Mouse (Mus musculus): ENCODE data around the gene Oas2. TPM values are rescaled to one million over a fixed set of nuclear protein-coding genes. Genes with fewer than 3 reads are reported as not detected.
"Not testable (repeated sequence)": the region's sequence is repeated elsewhere in the genome, so short reads cannot be mapped to it uniquely, and the experiment has no call there.

The Oas2 gene
- not detected in 2 replicates for polyA plus RNA-seq (2014; fragmentation: Nextera tagmentation; extraction: Ambion mirVana)

GRCm38 (mm10) chr5:120749688-120750087 is at the start of gene Oas2:
Gene Oas2, minus strand, starts transcription at chr5:120749853.
- Histone ChIP-seq H3K9me3 (ENCODE audit: control insufficient read depth, low read length) (no peaks in the 10 kb centered on the region), H3K9ac (ENCODE audit: low read length) (no peak within 1 kb of the TSS), H3K27me3 (ENCODE audit: control insufficient read depth, insufficient read depth, low read length) (no peaks in the 10 kb centered on the region), H3K4me3 (ENCODE audit: low read depth, low read length) (no peak within 1 kb of the TSS), H3K4me1 (ENCODE audit: control insufficient read depth, insufficient read depth, low read length) (no peaks in the 10 kb centered on the region), H3K36me3 (ENCODE audit: control insufficient read depth, insufficient read depth, low read length) (no peaks in the 10 kb centered on the region), H3K4me2 (ENCODE audit: low read depth) (no peak within 1 kb of the TSS), H3K27ac (ENCODE audit: low read depth, low read length) (no peak within 1 kb of the TSS)
- no peak for ATAC-seq (ENCODE audit: insufficient read depth, low FRiP score, low TSS enrichment)
- 69% methylated on average over 5 of the region's 5 CpGs for WGBS
- DNase-seq (ENCODE audit: low spot score): no peak

GRCm38 (mm10) chr5:120798943-120799342 is 49.3 kb upstream of the Oas2 start:
- DNase-seq (ENCODE audit: low spot score); H3K4me1 ChIP-seq (ENCODE audit: control insufficient read depth, insufficient read depth, low read length); H3K4me2 ChIP-seq (ENCODE audit: low read depth); ATAC-seq (ENCODE audit: insufficient read depth, low FRiP score, low TSS enrichment); H3K4me3 ChIP-seq (ENCODE audit: low read depth, low read length); H3K9me3 ChIP-seq (ENCODE audit: control insufficient read depth, low read length); H3K36me3 ChIP-seq (ENCODE audit: control insufficient read depth, insufficient read depth, low read length); H3K27ac ChIP-seq (ENCODE audit: low read depth, low read length); H3K9ac ChIP-seq (ENCODE audit: low read length); H3K27me3 ChIP-seq (ENCODE audit: control insufficient read depth, insufficient read depth, low read length): not testable (repeated sequence)
- 76% methylated on average over 2 of the region's 2 CpGs for WGBS

- H3K36me3 ChIP-seq (ENCODE audit: control insufficient read depth, insufficient read depth, low read length); DNase-seq (ENCODE audit: low spot score); H3K4me3 ChIP-seq (ENCODE audit: low read depth, low read length); H3K9me3 ChIP-seq (ENCODE audit: control insufficient read depth, low read length); H3K4me2 ChIP-seq (ENCODE audit: low read depth); H3K27me3 ChIP-seq (ENCODE audit: control insufficient read depth, insufficient read depth, low read length); H3K4me1 ChIP-seq (ENCODE audit: control insufficient read depth, insufficient read depth, low read length); H3K9ac ChIP-seq (ENCODE audit: low read length); ATAC-seq (ENCODE audit: insufficient read depth, low FRiP score, low TSS enrichment); H3K27ac ChIP-seq (ENCODE audit: low read depth, low read length): not testable (repeated sequence)
- WGBS: 83% methylated on average over 5 of the region's 5 CpGs
Measured at GRCm38 (mm10) chr5:120798147-120798546, 48.5 kb upstream of the Oas2 start.

- H3K9me3 ChIP-seq (ENCODE audit: control insufficient read depth, low read length); H3K27me3 ChIP-seq (ENCODE audit: control insufficient read depth, insufficient read depth, low read length); H3K4me3 ChIP-seq (ENCODE audit: low read depth, low read length); H3K4me2 ChIP-seq (ENCODE audit: low read depth); H3K27ac ChIP-seq (ENCODE audit: low read depth, low read length); ATAC-seq (ENCODE audit: insufficient read depth, low FRiP score, low TSS enrichment); H3K4me1 ChIP-seq (ENCODE audit: control insufficient read depth, insufficient read depth, low read length); H3K9ac ChIP-seq (ENCODE audit: low read length); DNase-seq (ENCODE audit: low spot score); H3K36me3 ChIP-seq (ENCODE audit: control insufficient read depth, insufficient read depth, low read length): not testable (repeated sequence)
- 68% methylated on average over 9 of the region's 9 CpGs for WGBS
Measured at GRCm38 (mm10) chr5:120795480-120796034, 45.9 kb upstream of the Oas2 start, which contains the start of gene Oas1e. Gene Oas1e, minus strand, starts transcription at chr5:120795530.

GRCm38 (mm10) chr5:120793043-120793442 is 43.4 kb upstream of the Oas2 start:
- Histone ChIP-seq H3K27ac (ENCODE audit: low read depth, low read length) (no peak overlapping the region), H3K27me3 (ENCODE audit: control insufficient read depth, insufficient read depth, low read length) (no peaks in the 10 kb centered on the region), H3K4me3 (ENCODE audit: low read depth, low read length) (no peak overlapping the region), H3K9me3 (ENCODE audit: control insufficient read depth, low read length) (no peaks in the 10 kb centered on the region), H3K4me2 (ENCODE audit: low read depth) (no peak overlapping the region), H3K9ac (ENCODE audit: low read length) (no peak overlapping the region), H3K4me1 (ENCODE audit: control insufficient read depth, insufficient read depth, low read length) (no peaks in the 10 kb centered on the region), H3K36me3 (ENCODE audit: control insufficient read depth, insufficient read depth, low read length) (no peaks in the 10 kb centered on the region)
- ATAC-seq (ENCODE audit: insufficient read depth, low FRiP score, low TSS enrichment): no peak
- peak; percentile 40 for DNase-seq (ENCODE audit: low spot score)
- 35% methylated on average over 2 of the region's 2 CpGs for WGBS

- Histone ChIP-seq H3K4me2 (ENCODE audit: low read depth) (no peak overlapping the region), H3K4me1 (ENCODE audit: control insufficient read depth, insufficient read depth, low read length) (no peaks in the 10 kb centered on the region), H3K36me3 (ENCODE audit: control insufficient read depth, insufficient read depth, low read length) (no peaks in the 10 kb centered on the region), H3K27ac (ENCODE audit: low read depth, low read length) (no peak overlapping the region), H3K27me3 (ENCODE audit: control insufficient read depth, insufficient read depth, low read length) (no peaks in the 10 kb centered on the region), H3K9me3 (ENCODE audit: control insufficient read depth, low read length) (no peaks in the 10 kb centered on the region), H3K9ac (ENCODE audit: low read length) (no peak overlapping the region), H3K4me3 (ENCODE audit: low read depth, low read length) (no peak overlapping the region)
- ATAC-seq (ENCODE audit: insufficient read depth, low FRiP score, low TSS enrichment): no peak
- 72% methylated on average over 3 of the region's 3 CpGs for WGBS
- DNase-seq (ENCODE audit: low spot score): no peak
Measured at GRCm38 (mm10) chr5:120787042-120787441, 37.4 kb upstream of the Oas2 start.

- no peaks in the 10 kb centered on the region for H3K27me3 ChIP-seq (ENCODE audit: control insufficient read depth, insufficient read depth, low read length)
- ATAC-seq (ENCODE audit: insufficient read depth, low FRiP score, low TSS enrichment) (no peak), DNase-seq (ENCODE audit: low spot score) (no peak)
- no peak overlapping the region for H3K9ac ChIP-seq (ENCODE audit: low read length)
- no peaks in the 10 kb centered on the region for H3K4me1 ChIP-seq (ENCODE audit: control insufficient read depth, insufficient read depth, low read length)
- H3K9me3 ChIP-seq (ENCODE audit: control insufficient read depth, low read length): no peaks in the 10 kb centered on the region
- no peak overlapping the region for H3K27ac ChIP-seq (ENCODE audit: low read depth, low read length)
- no peak overlapping the region for H3K4me2 ChIP-seq (ENCODE audit: low read depth)
- H3K36me3 ChIP-seq (ENCODE audit: control insufficient read depth, insufficient read depth, low read length): no peaks in the 10 kb centered on the region
- WGBS: 81% methylated on average over 2 of the region's 2 CpGs
- no peak overlapping the region for H3K4me3 ChIP-seq (ENCODE audit: low read depth, low read length)
Measured at GRCm38 (mm10) chr5:120782446-120782845, 32.8 kb upstream of the Oas2 start.

- Histone ChIP-seq H3K4me3 (ENCODE audit: low read depth, low read length) (no peak overlapping the region), H3K27me3 (ENCODE audit: control insufficient read depth, insufficient read depth, low read length) (no peaks in the 10 kb centered on the region), H3K9me3 (ENCODE audit: control insufficient read depth, low read length) (no peaks in the 10 kb centered on the region), H3K4me1 (ENCODE audit: control insufficient read depth, insufficient read depth, low read length) (no peaks in the 10 kb centered on the region), H3K9ac (ENCODE audit: low read length) (no peak overlapping the region), H3K27ac (ENCODE audit: low read depth, low read length) (no peak overlapping the region), H3K36me3 (ENCODE audit: control insufficient read depth, insufficient read depth, low read length) (no peaks in the 10 kb centered on the region), H3K4me2 (ENCODE audit: low read depth) (no peak overlapping the region)
- ATAC-seq (ENCODE audit: insufficient read depth, low FRiP score, low TSS enrichment) (no peak), DNase-seq (ENCODE audit: low spot score) (no peak)
- 100% methylated on average over 1 of the region's 1 CpGs for WGBS
Measured at GRCm38 (mm10) chr5:120781646-120782045, 32.0 kb upstream of the Oas2 start.

GRCm38 (mm10) chr5:120779922-120780321 is 30.3 kb upstream of the Oas2 start:
- H3K27me3 ChIP-seq (ENCODE audit: control insufficient read depth, insufficient read depth, low read length): no peaks in the 10 kb centered on the region
- no peak overlapping the region for H3K9ac ChIP-seq (ENCODE audit: low read length)
- 53% methylated on average over 3 of the region's 3 CpGs for WGBS
- H3K36me3 ChIP-seq (ENCODE audit: control insufficient read depth, insufficient read depth, low read length): no peaks in the 10 kb centered on the region
- H3K9me3 ChIP-seq (ENCODE audit: control insufficient read depth, low read length): no peaks in the 10 kb centered on the region
- no peak for ATAC-seq (ENCODE audit: insufficient read depth, low FRiP score, low TSS enrichment)
- no peak for DNase-seq (ENCODE audit: low spot score)
- no peaks in the 10 kb centered on the region for H3K4me1 ChIP-seq (ENCODE audit: control insufficient read depth, insufficient read depth, low read length)
- no peak overlapping the region for H3K4me3 ChIP-seq (ENCODE audit: low read depth, low read length)
- no peak overlapping the region for H3K27ac ChIP-seq (ENCODE audit: low read depth, low read length)
- no peak overlapping the region for H3K4me2 ChIP-seq (ENCODE audit: low read depth)
